Mouse (Mus musculus): ENCODE data around the gene Tmem54. TPM values are rescaled to one million over a fixed set of nuclear protein-coding genes. Genes with fewer than 3 reads are reported as not detected.
A peak's percentile ranks its signal among the peaks of the same experiment; 100 is the strongest.

The Tmem54 gene
- polyA plus RNA-seq, 1 experiment from 2014 or later = 0.96 TPM

GRCm38 (mm10) chr4:129141560-129142438, 36.5 kb downstream of the Tmem54 start:
- Histone ChIP-seq H3K27me3 (ENCODE audit: control insufficient read depth, insufficient read depth, low read length) (peaks cover 4% of the 10 kb centered on the region), H3K4me2 (ENCODE audit: low read depth, low read length) (peak overlapping the region; percentile 3; the same call in 1 of the 2 replicates), H3K4me1 (ENCODE audit: control insufficient read depth, insufficient read depth, low read length) (peaks cover 49% of the 10 kb centered on the region), H3K36me3 (ENCODE audit: control insufficient read depth, insufficient read depth) (0 out of 2 replicates have a peak, but pooled peaks cover 5% of the 10 kb centered on the region), H3K4me3 (ENCODE audit: low read length) (no peak overlapping the region), H3K9ac (ENCODE audit: low read length) (peak overlapping the region; percentile 40; the same call in 1 of the 2 replicates), H3K27ac (ENCODE audit: low read length) (peak overlapping the region; percentile 73), H3K9me3 (replicated peaks; ENCODE audit: control insufficient read depth, low read length) (no peaks in the 10 kb centered on the region)
- 46% methylated on average over 17 of the region's 17 CpGs for WGBS
- ATAC-seq (replicated peaks; ENCODE audit: extremely low read depth, insufficient read depth, low FRiP score) = peak; percentile 79

GRCm38 (mm10) chr4:129142439-129143045, 37.2 kb downstream of the Tmem54 start:
- H3K4me3 ChIP-seq (ENCODE audit: low read length) = no peak overlapping the region
- no peak overlapping the region for H3K9ac ChIP-seq (ENCODE audit: low read length)
- H3K4me1 ChIP-seq (ENCODE audit: control insufficient read depth, insufficient read depth, low read length) = peaks cover 51% of the 10 kb centered on the region
- peaks cover under 1% of the 10 kb centered on the region for H3K27me3 ChIP-seq (ENCODE audit: control insufficient read depth, insufficient read depth, low read length)
- H3K27ac ChIP-seq (ENCODE audit: low read length) = peak overlapping the region; percentile 35; the same call in 1 of the 2 replicates
- ATAC-seq (replicated peaks; ENCODE audit: extremely low read depth, insufficient read depth, low FRiP score) = no peak
- H3K9me3 ChIP-seq (replicated peaks; ENCODE audit: control insufficient read depth, low read length) = no peaks in the 10 kb centered on the region
- H3K4me2 ChIP-seq (ENCODE audit: low read depth, low read length) = no peak overlapping the region
- 0 out of 2 replicates have a peak, but pooled peaks cover 5% of the 10 kb centered on the region for H3K36me3 ChIP-seq (ENCODE audit: control insufficient read depth, insufficient read depth)
- 82% methylated on average over 11 of the region's 11 CpGs for WGBS

GRCm38 (mm10) chr4:129143509-129143908, 38.2 kb downstream of the Tmem54 start:
- Histone ChIP-seq H3K27ac (ENCODE audit: low read length) (no peak overlapping the region), H3K4me2 (ENCODE audit: low read depth, low read length) (no peak overlapping the region), H3K36me3 (ENCODE audit: control insufficient read depth, insufficient read depth) (0 out of 2 replicates have a peak, but pooled peaks cover 5% of the 10 kb centered on the region), H3K27me3 (ENCODE audit: control insufficient read depth, insufficient read depth, low read length) (no peaks in the 10 kb centered on the region; the same call in 1 of the 2 replicates), H3K9ac (ENCODE audit: low read length) (no peak overlapping the region), H3K4me3 (ENCODE audit: low read length) (no peak overlapping the region), H3K9me3 (replicated peaks; ENCODE audit: control insufficient read depth, low read length) (no peaks in the 10 kb centered on the region), H3K4me1 (ENCODE audit: control insufficient read depth, insufficient read depth, low read length) (peaks cover 50% of the 10 kb centered on the region)
- ATAC-seq (replicated peaks; ENCODE audit: extremely low read depth, insufficient read depth, low FRiP score) = no peak
- WGBS = 70% methylated on average over 5 of the region's 5 CpGs

GRCm38 (mm10) chr4:129144401-129145367, 39.3 kb downstream of the Tmem54 start:
- no peaks in the 10 kb centered on the region for H3K27me3 ChIP-seq (ENCODE audit: control insufficient read depth, insufficient read depth, low read length)
- no peak for ATAC-seq (replicated peaks; ENCODE audit: extremely low read depth, insufficient read depth, low FRiP score)
- 56% methylated on average over 16 of the region's 16 CpGs for WGBS
- peaks cover 8% of the 10 kb centered on the region; the same call in 1 of the 2 replicates for H3K36me3 ChIP-seq (ENCODE audit: control insufficient read depth, insufficient read depth)
- no peak overlapping the region for H3K4me3 ChIP-seq (ENCODE audit: low read length)
- H3K9ac ChIP-seq (ENCODE audit: low read length) = no peak overlapping the region
- H3K27ac ChIP-seq (ENCODE audit: low read length) = no peak overlapping the region
- peaks cover 50% of the 10 kb centered on the region for H3K4me1 ChIP-seq (ENCODE audit: control insufficient read depth, insufficient read depth, low read length)
- no peaks in the 10 kb centered on the region for H3K9me3 ChIP-seq (replicated peaks; ENCODE audit: control insufficient read depth, low read length)
- no peak overlapping the region for H3K4me2 ChIP-seq (ENCODE audit: low read depth, low read length)

GRCm38 (mm10) chr4:129145411-129145810, 40.1 kb downstream of the Tmem54 start:
- Histone ChIP-seq H3K27me3 (ENCODE audit: control insufficient read depth, insufficient read depth, low read length) (no peaks in the 10 kb centered on the region), H3K9ac (ENCODE audit: low read length) (no peak overlapping the region), H3K36me3 (ENCODE audit: control insufficient read depth, insufficient read depth) (peaks cover 12% of the 10 kb centered on the region; the same call in 1 of the 2 replicates), H3K27ac (ENCODE audit: low read length) (no peak overlapping the region), H3K4me2 (ENCODE audit: low read depth, low read length) (no peak overlapping the region), H3K9me3 (replicated peaks; ENCODE audit: control insufficient read depth, low read length) (no peaks in the 10 kb centered on the region), H3K4me1 (ENCODE audit: control insufficient read depth, insufficient read depth, low read length) (peaks cover 50% of the 10 kb centered on the region), H3K4me3 (ENCODE audit: low read length) (no peak overlapping the region)
- WGBS = 56% methylated on average over 4 of the region's 4 CpGs
- ATAC-seq (replicated peaks; ENCODE audit: extremely low read depth, insufficient read depth, low FRiP score) = no peak

- Histone ChIP-seq H3K4me1 (ENCODE audit: control insufficient read depth, insufficient read depth, low read length) (peaks cover 48% of the 10 kb centered on the region), H3K27me3 (ENCODE audit: control insufficient read depth, insufficient read depth, low read length) (no peaks in the 10 kb centered on the region), H3K9me3 (replicated peaks; ENCODE audit: control insufficient read depth, low read length) (no peaks in the 10 kb centered on the region), H3K9ac (ENCODE audit: low read length) (no peak overlapping the region), H3K27ac (ENCODE audit: low read length) (no peak overlapping the region), H3K36me3 (ENCODE audit: control insufficient read depth, insufficient read depth) (peaks cover 15% of the 10 kb centered on the region; the same call in 1 of the 2 replicates), H3K4me2 (ENCODE audit: low read depth, low read length) (no peak overlapping the region), H3K4me3 (ENCODE audit: low read length) (no peak overlapping the region)
- no peak for ATAC-seq (replicated peaks; ENCODE audit: extremely low read depth, insufficient read depth, low FRiP score)
- WGBS = 63% methylated on average over 4 of the region's 4 CpGs
Observed at GRCm38 (mm10) chr4:129145943-129146342, 40.6 kb downstream of the Tmem54 start.

GRCm38 (mm10) chr4:129146392-129146791, 41.0 kb downstream of the Tmem54 start:
- WGBS = 31% methylated on average over 2 of the region's 2 CpGs

GRCm38 (mm10) chr4:129147552-129148103, 42.3 kb downstream of the Tmem54 start:
- Histone ChIP-seq H3K4me1 (ENCODE audit: control insufficient read depth, insufficient read depth, low read length) (peaks cover 32% of the 10 kb centered on the region), H3K4me3 (ENCODE audit: low read length) (no peak overlapping the region), H3K27me3 (ENCODE audit: control insufficient read depth, insufficient read depth, low read length) (no peaks in the 10 kb centered on the region), H3K9ac (ENCODE audit: low read length) (no peak overlapping the region), H3K27ac (ENCODE audit: low read length) (0 out of 2 replicates have a peak overlapping the region, but pooled peaks have one; percentile 7), H3K36me3 (ENCODE audit: control insufficient read depth, insufficient read depth) (peaks cover 21% of the 10 kb centered on the region), H3K9me3 (replicated peaks; ENCODE audit: control insufficient read depth, low read length) (no peaks in the 10 kb centered on the region), H3K4me2 (ENCODE audit: low read depth, low read length) (no peak overlapping the region)
- WGBS = 61% methylated on average over 13 of the region's 13 CpGs
- ATAC-seq (replicated peaks; ENCODE audit: extremely low read depth, insufficient read depth, low FRiP score) = peak; percentile 56; the same call in 1 of the 2 replicates

More at GRCm38 (mm10) chr4:129146392-129146791, 41.0 kb downstream of the Tmem54 start:
- no peaks in the 10 kb centered on the region for H3K9me3 ChIP-seq (replicated peaks; ENCODE audit: control insufficient read depth, low read length)
- no peaks in the 10 kb centered on the region for H3K27me3 ChIP-seq (ENCODE audit: control insufficient read depth, insufficient read depth, low read length)
- peaks cover 44% of the 10 kb centered on the region for H3K4me1 ChIP-seq (ENCODE audit: control insufficient read depth, insufficient read depth, low read length)
- no peak overlapping the region for H3K9ac ChIP-seq (ENCODE audit: low read length)
- no peak overlapping the region for H3K27ac ChIP-seq (ENCODE audit: low read length)
- H3K4me2 ChIP-seq (ENCODE audit: low read depth, low read length) = no peak overlapping the region
- peaks cover 15% of the 10 kb centered on the region for H3K36me3 ChIP-seq (ENCODE audit: control insufficient read depth, insufficient read depth)
- H3K4me3 ChIP-seq (ENCODE audit: low read length) = no peak overlapping the region
- no peak for ATAC-seq (replicated peaks; ENCODE audit: extremely low read depth, insufficient read depth, low FRiP score)

All from heart, embryonic 16.5 days (tissue).